Mouse (Mus musculus): Measurements from ENCODE around the gene 2900011O08Rik.

DNA sequence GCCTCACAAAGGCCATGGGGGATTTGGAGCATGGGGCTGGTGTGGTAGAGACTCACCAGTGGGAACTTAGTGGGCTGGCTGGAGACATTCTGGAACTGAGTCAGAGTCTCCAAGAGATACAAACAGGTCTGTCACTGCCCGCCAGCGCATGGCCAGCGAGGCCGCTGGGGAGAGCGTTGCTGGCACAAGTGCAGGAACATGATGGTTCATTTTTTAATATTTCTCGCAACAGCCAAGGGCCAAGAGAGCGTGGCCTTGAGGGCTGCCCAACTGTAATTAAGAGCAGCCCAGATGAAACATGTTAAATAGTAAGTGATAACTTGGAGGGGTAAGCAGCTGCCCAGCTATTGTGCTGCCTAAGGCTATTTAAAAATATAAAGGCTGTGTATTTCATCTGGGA lies 138.3 kb downstream of the 2900011O08Rik start:
- TF ChIP-seq CTCF (IDR thresholded peaks at IDR 0.05; ENCODE audit: low read depth) = no peak
- TF ChIP-seq EP300 (IDR thresholded peaks at IDR 0.05; ENCODE audit: low read depth) = no peak
